Comparison of ENCODE assay signal across 24 mouse cellular contexts in genomic region chr3:89805179-89805578, GRCm38 (mm10). TPM values are rescaled to one million over a fixed set of nuclear protein-coding genes. Genes with fewer than 3 reads are reported as not detected.
A peak's percentile ranks its signal among the peaks of the same experiment; 100 is the strongest.
DNase-seq lines count a peak whose midpoint lies in the region; TF ChIP-seq lines count a peak whose summit lies in the region.
"Had no signal": no experiment of that assay in that cellular context is flagged by ENCODE, and none has a peak within 500 bp of the region (broad histone marks: within the 10 kb centered on the region; RNA-seq: fewer than 3 reads in every experiment).

No protein-coding gene starts in this region.

- TF ChIP-seq CTCF in ES-Bruce4 (IDR thresholded peaks at IDR 0.05; ENCODE audit: low read depth, low read length), result no peak

- H3K36me3 ChIP-seq in heart, embryonic 10.5 days, result no peaks in the 10 kb centered on the region
- H3K36me3 ChIP-seq in ES-Bruce4 (ENCODE audit: control insufficient read depth, insufficient read depth, low read length, poor library complexity, severe bottlenecking) (no peaks in the 10 kb centered on the region), ES-E14 (ENCODE audit: control insufficient read depth, insufficient read depth, low read length, poor library complexity, severe bottlenecking) (no peaks in the 10 kb centered on the region)
- H3K36me3 ChIP-seq: embryonic facial prominence, embryonic 10.5 days; embryonic facial prominence, embryonic 12.5 days; forebrain, embryonic 15.5 days had no signal

- no peaks in the 10 kb centered on the region for H3K9me3 ChIP-seq in heart, embryonic 10.5 days
- no peaks in the 10 kb centered on the region for H3K9me3 ChIP-seq in ES-Bruce4 (replicated peaks; ENCODE audit: control insufficient read depth, insufficient read depth, low read length, poor library complexity, severe bottlenecking)
- H3K9me3 ChIP-seq in ES-E14 (ENCODE audit: control insufficient read depth, insufficient read depth, low read depth, low read length), result no peaks in the 10 kb centered on the region
- H3K9me3 ChIP-seq: embryonic facial prominence, embryonic 12.5 days; forebrain, embryonic 15.5 days had no signal

- no peak overlapping the region for H3K4me3 ChIP-seq in heart, embryonic 10.5 days
- no peak overlapping the region for H3K4me3 ChIP-seq in ES-Bruce4 (ENCODE audit: low read depth, low read length)
- H3K4me3 ChIP-seq in ES-E14 (ENCODE audit: insufficient read depth in 1 of 2, low read depth in 1 of 2, low read length in 2 of 2, poor library complexity in 1 of 2, severe bottlenecking in 1 of 2), result no peak overlapping the region
- H3K4me3 ChIP-seq: embryonic facial prominence, embryonic 10.5 days; embryonic facial prominence, embryonic 12.5 days; forebrain, embryonic 13.5 days; forebrain, embryonic 15.5 days had no signal

- peak; percentile 74 for DNase-seq in heart, embryonic 10.5 days (ENCODE audit: low spot score)
- no peak for DNase-seq in heart, postnatal 4 days
- DNase-seq in ES-E14 (ENCODE audit: low read depth, low spot score) (no peak), ZHBTc4 (ENCODE audit: low read depth, low spot score) (peak; percentile 49)
- no peak for DNase-seq in urinary bladder, adult 18-20 months (ENCODE audit: low spot score in 2 of 2)
- DNase-seq in embryo, embryonic 10.5 days (ENCODE audit: low spot score), result no peak
- DNase-seq in left cerebral cortex, postnatal 10 days (ENCODE audit: extremely low spot score in 1 of 2, low spot score in 2 of 2), result no peak
- DNase-seq: adrenal gland, adult 2 months; adrenal gland, postnatal 10 days; adrenal gland, postnatal 25 days; B cell, adult 2 months; cerebellum, adult 11 months; cerebellum, adult 18-20 months; cerebellum, adult 8-10 months; cerebellum, adult 9-11 months; cerebellum, postnatal 14 days; cerebellum, postnatal 36 days; forebrain, postnatal 0 days had no signal

- no peak overlapping the region for H3K27ac ChIP-seq in heart, embryonic 10.5 days
- H3K27ac ChIP-seq in ES-Bruce4 (ENCODE audit: insufficient read depth, low read length) (no peak overlapping the region), ES-E14 (ENCODE audit: insufficient read depth, low read depth, low read length, poor library complexity, severe bottlenecking) (peak overlapping the region; percentile 49; the same call in 1 of the 2 replicates)
- H3K27ac ChIP-seq: embryonic facial prominence, embryonic 10.5 days; embryonic facial prominence, embryonic 12.5 days; forebrain, embryonic 13.5 days; forebrain, embryonic 15.5 days had no signal

- 0 out of 2 replicates have a peak, but pooled peaks have one; percentile 51 for TF ChIP-seq EP300 in ES-Bruce4 (IDR thresholded peaks at IDR 0.05; ENCODE audit: insufficient read depth, low read depth, low read length)

- H3K4me1 ChIP-seq in heart, embryonic 10.5 days, result peaks cover 13% of the 10 kb centered on the region
- H3K4me1 ChIP-seq in ES-Bruce4 (ENCODE audit: control insufficient read depth, insufficient read depth, low read length) (peaks cover 9% of the 10 kb centered on the region), ES-E14 (ENCODE audit: control insufficient read depth in 2 of 2, insufficient read depth in 2 of 2, low read length in 2 of 2, poor library complexity in 1 of 2) (peaks cover 16 to 37% of the 10 kb centered on the region in 2 experiments)
- H3K4me1 ChIP-seq: embryonic facial prominence, embryonic 10.5 days; embryonic facial prominence, embryonic 12.5 days; forebrain, embryonic 13.5 days; forebrain, embryonic 15.5 days had no signal

- H3K9ac ChIP-seq in ES-Bruce4 (ENCODE audit: low read depth, poor library complexity, severe bottlenecking) (no peak overlapping the region), ES-E14 (ENCODE audit: insufficient read depth, low read depth, low read length, poor library complexity, severe bottlenecking) (peak overlapping the region; percentile 26; the same call in 1 of the 2 replicates)
- H3K9ac ChIP-seq: embryonic facial prominence, embryonic 12.5 days; forebrain, embryonic 13.5 days; forebrain, embryonic 15.5 days; forebrain, postnatal 0 days had no signal

- in situ Hi-C loops in ES-E14 (cut with MboI; ENCODE audit: low sequenced_read_pairs in 2 of 2, unreplicated experiment in 2 of 2), result no loop called here

- intact Hi-C loops in left cerebral cortex, postnatal 10 days (cut with DNase I), result no loop called here

- WGBS in heart, embryonic 10.5 days, result 53% methylated on average over 4 of the region's 4 CpGs

- no peak for TF ChIP-seq POLR2A in ES-Bruce4 (IDR thresholded peaks at IDR 0.05; ENCODE audit: insufficient read depth, low read length)

- H3K27me3 ChIP-seq in heart, embryonic 10.5 days (ENCODE audit: insufficient read depth, poor library complexity, severe bottlenecking), result no peaks in the 10 kb centered on the region
- H3K27me3 ChIP-seq in ES-Bruce4 (ENCODE audit: control insufficient read depth, insufficient read depth, low read length, poor library complexity, severe bottlenecking), result no peaks in the 10 kb centered on the region
- H3K27me3 ChIP-seq: CH12.LX; embryonic facial prominence, embryonic 12.5 days; forebrain, embryonic 13.5 days; forebrain, embryonic 15.5 days had no signal

TF ChIP-seq in ES-E14, 5 proteins besides CTCF, POLR2A, EP300 and RAD21:
- TF ChIP-seq MAFK (IDR thresholded peaks at IDR 0.05; ENCODE audit: insufficient read depth, low read depth, low read length) (peak; percentile 29; the same call in 1 of the 2 replicates), ZNF384 (IDR thresholded peaks at IDR 0.05; ENCODE audit: low read depth, low read length) (no peak), ZC3H11A (IDR thresholded peaks at IDR 0.05; ENCODE audit: borderline replicate concordance, low read depth, low read length) (no peak), CHD2 (IDR thresholded peaks at IDR 0.05; ENCODE audit: low read depth, low read length) (no peak), HCFC1 (IDR thresholded peaks at IDR 0.05; ENCODE audit: borderline replicate concordance, insufficient read depth, low read length) (no peak)

RNA-seq across cellular contexts. Expression of gene She, which starts 26.0 kb away (rescaled TPM):
- polyA plus RNA-seq in heart, embryonic 10.5 days (2016; fragmentation: Nextera tagmentation; extraction: Ambion mirVana), result 5.4 and 5.9 TPM in 2 replicates
- total RNA-seq in heart, postnatal 4 days (2021), result 10 to 100 TPM; 23.5 to 23.8 TPM
- 4.2 and 4.4 TPM in 2 replicates for polyA plus RNA-seq in ES-Bruce4 (2011; ENCODE audit: insufficient read depth, insufficient read length, low read depth, missing spikeins)
- 2.0 and 2.6 TPM in 2 replicates for total RNA-seq in ES-E14 (2012; rRNA removed)
- 1 to 10 TPM; 3.1 to 3.3 TPM for total RNA-seq in left cerebral cortex, postnatal 10 days (2021)
- total RNA-seq: CH12.LX had no signal

RNA-seq across cellular contexts. Expression of gene Ube2q1, which starts 31.8 kb away (rescaled TPM):
- 9.5 and 14.7 TPM in 2 replicates for polyA plus RNA-seq in heart, embryonic 10.5 days (2016; fragmentation: Nextera tagmentation; extraction: Ambion mirVana)
- total RNA-seq in heart, postnatal 4 days (2021), result 10 to 100 TPM; 37.9 to 40.0 TPM
- 86.8 and 104 TPM in 2 replicates for polyA plus RNA-seq in ES-Bruce4 (2011; ENCODE audit: insufficient read depth, insufficient read length, low read depth, missing spikeins)
- total RNA-seq in ES-E14 (2012; rRNA removed), result 45.2 and 47.6 TPM in 2 replicates
- total RNA-seq in left cerebral cortex, postnatal 10 days (2021), result 10 to 100 TPM; 76.2 to 79.4 TPM

RNA-seq across cellular contexts. Expression of gene Chrnb2, which starts 40.7 kb away (rescaled TPM):
- 0.25 and 0.26 TPM in 2 replicates for polyA plus RNA-seq in heart, embryonic 10.5 days (2016; fragmentation: Nextera tagmentation; extraction: Ambion mirVana)
- total RNA-seq in heart, postnatal 4 days (2021), result under 1 TPM; 0.09 to 0.17 TPM
- polyA plus RNA-seq in ES-Bruce4 (2011; ENCODE audit: insufficient read depth, insufficient read length, low read depth, missing spikeins), result 0.67 and 0.68 TPM in 2 replicates
- total RNA-seq in ES-E14 (2012; rRNA removed), result 0.67 and 2.1 TPM in 2 replicates
- total RNA-seq in left cerebral cortex, postnatal 10 days (2021), result 10 to 100 TPM; 26.0 to 26.9 TPM

Comparison
In these comparisons a context has a peak if more than half of its experiments do, and no peak if none do; other contexts are left out.
1. DNase-seq: peak in heart, embryonic 10.5 days (single experiment) and ZHBTc4 (single experiment); none in heart, postnatal 4 days (single experiment), ES-E14 (single experiment), urinary bladder, adult 18-20 months (0 of 2), embryo, embryonic 10.5 days (single experiment) and left cerebral cortex, postnatal 10 days (0 of 2).